Mouse (Mus musculus) bone marrow, adult 2 months (tissue): Measurements from ENCODE around the gene Cacng7.

Experiments used
- CTCF ChIP-seq: fragments of 200-500 bp; IDR thresholded peaks from 2 replicates; pipeline ENCODE4 v1.5.1; 2011; ENCODE audit warnings: low read length, control low read depth; ENCODE audit not compliant: control insufficient read depth, insufficient read depth
- POLR2A ChIP-seq: fragments of 200-500 bp; IDR thresholded peaks from 2 replicates; pipeline ENCODE4 v1.6.1; 2011; ENCODE audit warnings: low read depth, mild to moderate bottlenecking, control low read depth, low read length, borderline replicate concordance; ENCODE audit not compliant: control insufficient read depth

DNA sequence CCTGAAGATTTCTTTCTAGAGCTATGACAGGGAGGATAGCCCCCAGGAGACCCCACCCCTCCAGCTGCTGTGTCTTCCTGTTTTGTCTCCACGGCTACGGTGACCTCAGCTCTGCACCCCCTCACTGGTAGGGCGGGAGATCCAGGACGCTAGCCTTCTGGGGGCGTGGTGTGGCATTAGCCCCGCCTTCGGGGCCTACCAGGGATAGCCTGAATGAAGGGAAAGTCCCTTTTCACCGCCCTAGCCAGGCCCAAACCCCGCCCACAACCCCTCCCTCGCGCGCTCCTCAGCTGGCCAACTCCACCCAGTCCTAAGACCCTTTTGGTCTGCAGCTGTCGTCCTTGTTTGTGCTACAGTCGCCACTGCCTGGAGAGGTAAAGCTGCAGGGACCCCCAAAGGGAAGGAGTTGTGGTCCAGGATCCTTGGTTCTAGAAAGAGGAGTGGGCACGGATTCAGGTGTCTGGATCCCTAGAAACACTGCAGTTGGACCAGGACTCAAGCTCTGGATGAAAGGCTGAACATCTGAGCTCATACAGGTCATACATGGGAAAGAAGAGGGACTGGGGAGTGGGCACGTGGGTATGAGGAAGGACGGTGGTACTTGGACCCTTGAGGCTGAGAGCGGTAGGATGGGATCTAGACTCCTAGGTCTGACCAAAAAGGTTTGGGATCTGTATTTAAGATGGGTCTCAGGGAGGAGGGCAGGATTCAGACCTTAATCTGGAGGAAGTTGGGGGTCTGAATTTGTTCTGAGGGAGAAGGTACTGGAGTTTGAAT is 42.3 kb upstream of the Cacng7 start:
- TF ChIP-seq POLR2A (no peak), CTCF (no peak)
